Mouse (Mus musculus) cortical plate, adult 2 months (tissue): ENCODE measurements around the gene Unkl. TPM values are rescaled to one million over a fixed set of nuclear protein-coding genes. Genes with fewer than 3 reads are reported as not detected.
"Not testable (repeated sequence)": the region's sequence is repeated elsewhere in the genome, so short reads cannot be mapped to it uniquely, and the experiment has no call there.

Experiments
- H3K27ac ChIP-seq: fragments of 200-500 bp; 2 replicates; pipeline ENCODE4 v1.5.1; 2012; ENCODE audit warnings: low read length, control low read depth, inconsistent platforms; ENCODE audit not compliant: insufficient read depth
- H3K4me1 ChIP-seq: fragments of 200-500 bp; 2 replicates; pipeline ENCODE4 v1.6.1; 2011; ENCODE audit warnings: low read length; ENCODE audit not compliant: control insufficient read depth, insufficient read depth
- H3K4me3 ChIP-seq: fragments of 200-500 bp; 2 replicates; pipeline ENCODE4 v1.5.1; 2011; ENCODE audit warnings: mild to moderate bottlenecking, low read length, control low read depth; ENCODE audit not compliant: insufficient read depth
- CTCF ChIP-seq: fragments of 200-500 bp; IDR thresholded peaks from 2 replicates; pipeline ENCODE4 v1.5.1; 2011; ENCODE audit warnings: mild to moderate bottlenecking, control low read depth, low read length; ENCODE audit not compliant: insufficient read depth; ENCODE audit errors: extremely low read depth
- POLR2A ChIP-seq: fragments of 200-500 bp; IDR thresholded peaks from 2 replicates; pipeline ENCODE4 v1.6.1; 2011; ENCODE audit warnings: mild to moderate bottlenecking, low read length, control low read depth; ENCODE audit not compliant: insufficient read depth; ENCODE audit errors: extremely low read depth
- polyA plus RNA-seq: library from polyadenylated mRNA; depleted of rRNA; stranded (reverse); fragments of >200 nt; gene quantifications from 2 replicates; pipeline ENCODE4 v1.2.3, GENCODE M21; 2012

The Unkl gene
- polyA plus RNA-seq, 1 experiment = 42.9 TPM

GRCm38 (mm10) chr17:25215431-25215830 lies 27.2 kb downstream of the Unkl start:
- no peak overlapping the region for H3K27ac ChIP-seq
- no peak for TF ChIP-seq CTCF
- TF ChIP-seq POLR2A = no peak
- no peak overlapping the region for H3K4me3 ChIP-seq
- no peaks in the 10 kb centered on the region for H3K4me1 ChIP-seq

- no peak overlapping the region for H3K4me3 ChIP-seq
- H3K27ac ChIP-seq = no peak overlapping the region
- TF ChIP-seq POLR2A (no peak), CTCF (no peak)
- peaks cover 3% of the 10 kb centered on the region; the same call in 1 of the 2 replicates for H3K4me1 ChIP-seq
Measured at GRCm38 (mm10) chr17:25218967-25219366, 30.8 kb downstream of the Unkl start.

DNA sequence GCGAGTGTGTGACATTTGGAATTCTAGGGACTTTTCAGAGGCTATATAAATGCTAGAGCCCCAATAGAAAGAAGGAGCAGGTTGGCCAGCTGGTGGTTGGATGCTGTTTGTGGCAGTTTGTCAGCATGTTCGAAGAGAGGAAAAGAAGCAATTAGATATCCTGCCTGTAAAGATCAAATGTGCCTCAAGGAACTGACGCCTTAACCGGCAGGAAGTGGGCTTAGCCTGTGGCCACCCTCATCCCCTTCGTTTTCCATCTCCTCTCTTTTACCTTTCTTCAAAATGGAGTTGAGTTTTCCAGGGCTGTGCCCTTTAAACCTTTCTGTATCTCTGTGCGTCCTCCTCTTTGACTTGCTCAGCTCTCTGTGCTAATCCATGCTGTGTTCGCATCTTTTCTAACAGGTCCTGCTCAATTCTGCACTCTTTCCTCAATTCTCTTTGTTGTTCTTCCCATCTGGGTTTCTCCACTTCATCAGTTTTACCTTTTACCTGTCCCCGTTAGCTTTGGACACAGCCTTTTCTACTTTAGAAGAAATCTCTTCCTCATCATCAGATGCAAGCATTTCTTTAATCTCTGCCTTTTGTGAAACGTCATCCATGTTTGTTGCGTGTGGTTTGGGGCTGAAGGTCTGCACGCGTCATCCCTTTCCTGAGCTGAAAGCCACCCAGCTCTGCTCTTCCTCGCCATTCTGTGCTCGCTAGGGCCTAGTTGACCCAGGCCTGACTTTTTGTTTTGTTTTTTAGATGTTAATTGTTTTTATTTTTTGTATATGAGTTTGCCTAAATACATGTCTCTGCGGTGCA lies 31.5 kb downstream of the Unkl start:
- no peak for TF ChIP-seq CTCF

DNA sequence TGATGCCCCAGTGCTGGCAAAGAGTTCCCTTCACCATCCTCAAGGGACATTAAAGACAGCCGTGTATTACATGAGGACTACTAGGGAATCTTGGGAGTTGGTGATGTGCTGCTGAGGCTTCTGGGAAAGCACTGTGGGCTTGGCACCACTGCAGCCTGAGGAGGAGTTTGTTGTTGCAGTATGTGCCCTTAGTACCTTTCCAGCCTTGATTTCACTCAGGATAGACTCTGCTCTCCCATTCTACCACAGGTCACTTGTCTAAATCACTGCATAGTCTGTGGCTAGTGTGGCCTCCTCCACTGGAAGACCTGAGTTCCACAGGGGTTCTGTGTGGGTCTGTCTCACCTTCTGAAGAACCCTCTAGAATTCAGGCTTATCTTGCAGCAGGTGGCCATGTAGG lies 32.5 kb downstream of the Unkl start:
- TF ChIP-seq POLR2A (no peak), CTCF (no peak)
- Histone ChIP-seq H3K27ac (peak overlapping the region; percentile 51; the same call in 1 of the 2 replicates), H3K4me1 (peaks cover 4% of the 10 kb centered on the region; the same call in 1 of the 2 replicates)

More for the DNA sequence above, 31.5 kb downstream of the Unkl start:
- peaks cover 4% of the 10 kb centered on the region; the same call in 1 of the 2 replicates for H3K4me1 ChIP-seq
- no peak overlapping the region for H3K27ac ChIP-seq
- H3K4me3 ChIP-seq = no peak overlapping the region

GRCm38 (mm10) chr17:25221821-25222503 lies 33.8 kb downstream of the Unkl start:
- peak overlapping the region; percentile 70 for H3K4me3 ChIP-seq
- H3K27ac ChIP-seq = peak overlapping the region; percentile 68
- TF ChIP-seq CTCF (no peak), POLR2A (peak; percentile 64; the same call in 1 of the 2 replicates)
- peaks cover 4% of the 10 kb centered on the region; the same call in 1 of the 2 replicates for H3K4me1 ChIP-seq

More for the DNA sequence above, 32.5 kb downstream of the Unkl start:
- H3K4me3 ChIP-seq = no peak overlapping the region

- Histone ChIP-seq H3K27ac (peak overlapping the region; percentile 75), H3K4me3 (peak overlapping the region; percentile 70)
- H3K4me1 ChIP-seq = not testable (repeated sequence)
Measured at GRCm38 (mm10) chr17:25222504-25222940, 34.3 kb downstream of the Unkl start.

DNA sequence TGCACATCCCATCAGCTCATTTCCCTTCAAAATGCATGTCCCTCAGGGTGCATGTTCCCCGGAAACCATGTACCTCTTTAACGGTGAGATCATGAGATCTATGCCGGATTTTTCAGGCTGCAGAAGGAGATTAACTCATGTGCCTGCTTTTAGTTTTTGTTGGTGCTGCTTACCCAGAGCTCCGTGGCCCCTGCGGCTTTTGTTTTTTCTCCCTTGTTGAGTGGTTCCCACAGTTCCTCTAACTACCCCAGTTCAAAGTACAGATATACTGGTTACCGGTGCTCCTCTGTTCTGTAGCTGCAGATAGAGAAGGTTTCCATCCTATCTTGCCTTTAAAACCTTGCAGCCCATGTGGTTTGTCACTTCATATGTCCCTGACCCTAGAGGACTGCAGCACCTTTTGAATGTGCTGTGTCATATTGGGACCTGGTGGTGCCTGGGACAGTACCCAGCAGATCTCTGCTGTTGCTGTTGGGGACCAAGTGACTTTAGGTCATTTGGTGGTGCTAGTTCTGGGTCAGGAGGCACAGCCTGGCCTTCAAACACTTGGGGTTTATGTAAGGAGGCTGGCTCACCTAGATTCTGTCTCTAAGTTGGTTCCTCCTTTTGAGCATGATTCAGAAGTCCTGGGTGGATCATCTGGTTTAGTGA lies 34.9 kb downstream of the Unkl start:
- TF ChIP-seq POLR2A = no peak
- no peak for TF ChIP-seq CTCF
- peak overlapping the region; percentile 75 for H3K27ac ChIP-seq
- peak overlapping the region; percentile 70 for H3K4me3 ChIP-seq
- peaks cover 4% of the 10 kb centered on the region; the same call in 1 of the 2 replicates for H3K4me1 ChIP-seq

GRCm38 (mm10) chr17:25224586-25225222 lies 36.5 kb downstream of the Unkl start:
- Histone ChIP-seq H3K4me1 (peaks cover 4% of the 10 kb centered on the region; the same call in 1 of the 2 replicates), H3K27ac (no peak overlapping the region), H3K4me3 (no peak overlapping the region)
- TF ChIP-seq CTCF = no peak
- TF ChIP-seq POLR2A = no peak

DNA sequence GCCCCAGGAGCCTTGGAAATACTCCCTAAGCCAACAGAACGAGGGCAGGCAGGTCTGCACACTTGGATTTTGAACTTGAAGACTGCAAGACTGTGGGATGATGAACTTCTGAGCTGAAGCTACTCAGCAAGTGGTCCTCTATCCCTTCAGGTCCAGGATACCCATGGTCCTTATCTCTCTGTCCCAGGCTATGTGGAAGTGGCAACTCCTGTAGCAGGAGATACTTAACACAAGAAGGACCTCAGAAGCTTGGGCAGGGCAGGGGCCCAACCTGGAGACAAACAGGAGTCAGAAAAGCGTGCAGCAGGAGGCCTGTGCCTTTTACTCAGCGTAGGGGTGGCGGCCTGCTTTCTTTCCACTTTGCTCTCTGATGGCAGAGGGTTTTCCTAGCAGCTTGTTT lies 37.5 kb downstream of the Unkl start:
- Histone ChIP-seq H3K4me3 (no peak overlapping the region), H3K27ac (no peak overlapping the region), H3K4me1 (peaks cover 4% of the 10 kb centered on the region; the same call in 1 of the 2 replicates)
- TF ChIP-seq CTCF = no peak
- TF ChIP-seq POLR2A = no peak
